In genomic region chr4:152539756-152540155, GRCm38 (mm10) we compare ENCODE assay signal across 21 mouse cellular contexts.
"Had no signal": no experiment of that assay in that cellular context is flagged by ENCODE, and none has a peak within 500 bp of the region (broad histone marks: within the 10 kb centered on the region; RNA-seq: fewer than 3 reads in every experiment).

No protein-coding gene starts in this region.

- H3K36me3 ChIP-seq: heart, embryonic 13.5 days; heart, embryonic 15.5 days; hindbrain, embryonic 15.5 days had no signal

- DNase-seq: gastrocnemius, postnatal 14 days; gastrocnemius, postnatal 36 days; heart, adult 11 months; heart, adult 2 months; heart, postnatal 14 days; heart, postnatal 36 days; kidney, adult 11 months; kidney, adult 2 months; kidney, adult 9 months; kidney, postnatal 14 days; kidney, postnatal 36 days; layer of hippocampus, adult 9-11 months; layer of hippocampus, postnatal 36 days; left cerebral cortex, postnatal 4 days had no signal

- H3K27me3 ChIP-seq: heart, embryonic 13.5 days; heart, embryonic 15.5 days; hindbrain, embryonic 13.5 days; hindbrain, embryonic 15.5 days; kidney, embryonic 15.5 days; limb, embryonic 13.5 days; limb, embryonic 15.5 days had no signal
